Mouse (Mus musculus) thymus, adult 2 months (tissue): ENCODE data around the gene Olfr211. TPM values are rescaled to one million over a fixed set of nuclear protein-coding genes. Genes with fewer than 3 reads are reported as not detected.
"Not testable (repeated sequence)": the region's sequence is repeated elsewhere in the genome, so short reads cannot be mapped to it uniquely, and the experiment has no call there.

ENCODE experiments used
- DNase-seq: peaks from one replicate; pipeline ENCODE4 v3.0.0; 2021
- H3K27ac ChIP-seq: fragments of 200-500 bp; 2 replicates; pipeline ENCODE4 v1.5.1; 2012; ENCODE audit warnings: low read length, control low read depth; ENCODE audit not compliant: control insufficient read depth, insufficient read depth
- H3K27me3 ChIP-seq: fragments of 200-500 bp; 2 replicates; pipeline ENCODE4 v1.6.1; 2012; ENCODE audit warnings: mild to moderate bottlenecking, low read length, moderate library complexity, mixed read lengths; ENCODE audit not compliant: control insufficient read depth, insufficient read depth
- H3K36me3 ChIP-seq: fragments of 200-500 bp; 2 replicates; pipeline ENCODE4 v1.6.1; 2012; ENCODE audit warnings: mild to moderate bottlenecking, low read length, moderate library complexity; ENCODE audit not compliant: control insufficient read depth, insufficient read depth
- H3K4me1 ChIP-seq: fragments of 200-500 bp; replicated peaks from 2 replicates; pipeline ENCODE4 v1.6.1; 2012; ENCODE audit warnings: low read length; ENCODE audit not compliant: control insufficient read depth, insufficient read depth
- H3K4me3 ChIP-seq: fragments of 200-500 bp; 2 replicates; pipeline ENCODE4 v1.5.1; 2012; ENCODE audit warnings: mild to moderate bottlenecking, low read length, control low read depth, moderate library complexity; ENCODE audit not compliant: control insufficient read depth, insufficient read depth
- CTCF ChIP-seq: fragments of 200-500 bp; IDR thresholded peaks from 2 replicates; pipeline ENCODE4 v1.5.1; 2012; ENCODE audit warnings: mild to moderate bottlenecking, control low read depth, low read length, moderate library complexity, borderline replicate concordance; ENCODE audit not compliant: control insufficient read depth, poor library complexity, insufficient read depth; ENCODE audit errors: extremely low read depth
- POLR2A ChIP-seq: fragments of 200-500 bp; IDR thresholded peaks from 2 replicates; pipeline ENCODE4 v1.6.1; 2012; ENCODE audit warnings: mild to moderate bottlenecking, low read length, control low read depth, moderate library complexity; ENCODE audit not compliant: control insufficient read depth, poor library complexity, insufficient read depth; ENCODE audit errors: extremely low read depth
- WGBS: fragments of 180-500 bp; shearing (Covaris S2); methylation state at CpG from one replicate; pipeline ENCODE4 v1.1.7; 2018; 5-methylcytosine and 5-hydroxymethylcytosine counted together
- polyA plus RNA-seq: library from polyadenylated mRNA; depleted of rRNA; stranded (reverse); fragments of >200 nt; gene quantifications from 2 replicates; pipeline ENCODE4 v1.2.3, GENCODE M21; 2012; rRNA removed

The Olfr211 gene
- polyA plus RNA-seq, 1 experiment: not detected

DNA sequence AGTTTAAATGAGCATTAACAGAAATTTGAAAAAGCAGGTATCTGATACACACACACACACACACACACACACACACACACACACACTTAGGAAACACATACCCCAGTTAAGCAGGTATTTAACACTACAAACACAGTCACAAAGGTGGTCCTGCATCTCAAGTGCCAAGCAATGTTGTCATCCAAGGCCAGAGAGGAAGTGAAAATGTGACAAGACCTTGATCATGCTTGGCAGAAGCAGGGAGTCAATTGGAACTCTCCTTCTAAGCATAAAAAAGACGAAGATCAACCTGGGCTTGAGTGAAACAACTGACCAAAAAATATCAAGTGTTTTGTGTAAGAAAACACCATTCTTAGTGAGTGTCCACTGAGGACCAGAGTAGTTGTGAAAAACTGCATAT lies 7.1 kb downstream of the Olfr211 start:
- H3K4me3 ChIP-seq: no peak overlapping the region
- no peaks in the 10 kb centered on the region for H3K27me3 ChIP-seq
- no peaks in the 10 kb centered on the region for H3K36me3 ChIP-seq
- 88% methylated on average over 1 of the region's 1 CpGs for WGBS
- H3K27ac ChIP-seq: no peak overlapping the region
- H3K4me1 ChIP-seq: no peaks in the 10 kb centered on the region
- DNase-seq: no peak
- TF ChIP-seq POLR2A: no peak
- TF ChIP-seq CTCF: no peak

- 95% methylated on average over 20 of the region's 20 CpGs for WGBS
- DNase-seq, H3K27ac ChIP-seq, H3K4me3 ChIP-seq, H3K36me3 ChIP-seq, H3K27me3 ChIP-seq, H3K4me1 ChIP-seq: not testable (repeated sequence)
Observed at GRCm38 (mm10) chr6:116506302-116507003, 17.6 kb downstream of the Olfr211 start, which contains the start of gene Olfr212. TSS of gene Olfr212 (plus strand) at chr6:116506516.

DNA sequence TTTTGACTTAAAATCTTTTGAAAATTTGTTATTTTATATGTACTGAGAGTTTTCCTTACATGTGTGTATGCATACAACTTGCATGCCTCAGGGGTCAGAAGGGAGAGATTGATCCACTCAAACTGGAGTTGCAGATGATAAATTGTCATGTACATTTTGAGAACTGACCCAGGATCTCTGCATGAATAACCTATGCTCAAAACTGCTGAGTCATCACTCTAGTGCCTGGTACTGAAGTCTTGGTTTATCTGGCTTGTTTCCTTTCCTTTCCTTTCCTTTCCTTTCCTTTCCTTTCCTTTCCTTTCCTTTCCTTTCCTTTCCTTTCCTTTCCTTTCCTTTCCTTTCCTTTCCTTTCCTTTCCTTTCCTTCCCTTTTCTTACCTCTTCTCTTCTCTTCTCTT lies 25.9 kb downstream of the Olfr211 start:
- Histone ChIP-seq H3K36me3 (no peaks in the 10 kb centered on the region), H3K27me3 (no peaks in the 10 kb centered on the region), H3K4me1 (no peaks in the 10 kb centered on the region), H3K4me3 (no peak overlapping the region), H3K27ac (no peak overlapping the region)
- no peak for DNase-seq
- no peak for TF ChIP-seq POLR2A
- TF ChIP-seq CTCF: no peak

GRCm38 (mm10) chr6:116538156-116538555 lies 49.3 kb downstream of the Olfr211 start, which contains the start of gene Olfr213:
TSS of gene Olfr213 (plus strand) at chr6:116538456.
- Histone ChIP-seq H3K4me3 (no peak within 1 kb of the TSS), H3K4me1 (no peaks in the 10 kb centered on the region), H3K27ac (no peak within 1 kb of the TSS), H3K27me3 (no peaks in the 10 kb centered on the region), H3K36me3 (no peaks in the 10 kb centered on the region)
- TF ChIP-seq CTCF: no peak
- TF ChIP-seq POLR2A: no peak
- 78% methylated on average over 1 of the region's 1 CpGs for WGBS
- DNase-seq: no peak

DNA sequence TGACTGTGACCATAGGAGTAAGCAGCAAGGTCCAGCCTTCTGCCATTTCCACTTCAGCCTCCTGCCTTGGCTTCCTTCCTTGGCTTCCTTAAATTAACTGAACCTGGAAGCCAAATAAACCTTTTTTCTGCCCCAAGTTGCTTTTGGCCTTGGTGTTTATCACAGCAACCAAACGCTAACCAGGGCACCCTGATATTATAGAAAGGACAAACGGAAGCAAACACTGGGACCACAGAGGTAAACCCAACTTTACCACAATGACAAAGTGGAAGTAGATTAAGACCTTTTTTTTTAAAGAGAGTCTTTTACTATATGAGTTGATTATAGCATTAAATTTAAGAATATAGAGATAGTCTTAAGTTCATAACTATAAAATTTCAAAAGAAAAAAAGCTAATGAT lies 53.6 kb downstream of the Olfr211 start:
- WGBS: 13% methylated on average over 2 of the region's 2 CpGs
- Histone ChIP-seq H3K36me3 (no peaks in the 10 kb centered on the region), H3K27ac (no peak overlapping the region), H3K4me1 (no peaks in the 10 kb centered on the region), H3K4me3 (no peak overlapping the region), H3K27me3 (no peaks in the 10 kb centered on the region)
- DNase-seq: no peak
- TF ChIP-seq POLR2A: no peak
- no peak for TF ChIP-seq CTCF

Other genes starting within 250 kb of the Olfr211 start
- gene Zfand4, start 224.9 kb upstream of the Olfr211 start, polyA plus RNA-seq: 1.7 and 1.9 TPM in 2 replicates
- 14.8 and 18.2 TPM in 2 replicates for gene March8, start 151.1 kb upstream of the Olfr211 start, polyA plus RNA-seq
- 3.1 and 5.3 TPM in 2 replicates for gene Alox5, start 27.9 kb upstream of the Olfr211 start, polyA plus RNA-seq
- not detected in 2 replicates for gene Olfr212, start 17.4 kb downstream of the Olfr211 start, polyA plus RNA-seq
- not detected in 2 replicates for gene Olfr213, start 49.4 kb downstream of the Olfr211 start, polyA plus RNA-seq
- 0.15 and 0.34 TPM in 2 replicates for gene Gm5580, start 62.0 kb downstream of the Olfr211 start, polyA plus RNA-seq
- gene Olfr214, start 65.1 kb downstream of the Olfr211 start, polyA plus RNA-seq: not detected in 2 replicates
- not detected in 2 replicates for gene Olfr215, start 95.1 kb downstream of the Olfr211 start, polyA plus RNA-seq
- 42.6 and 50.1 TPM in 2 replicates for gene Zfp422, start 139.9 kb downstream of the Olfr211 start, polyA plus RNA-seq
- 5.9 and 6.5 TPM in 2 replicates for gene Depp1, start 161.5 kb downstream of the Olfr211 start, polyA plus RNA-seq
- gene Rassf4, start 184.9 kb downstream of the Olfr211 start, polyA plus RNA-seq: 10.5 and 14.2 TPM in 2 replicates
- 0.04 TPM in 2 replicates for gene Tmem72, start 227.8 kb downstream of the Olfr211 start, polyA plus RNA-seq